Mouse (Mus musculus) urinary bladder, postnatal 36 days (tissue): ENCODE measurements around the gene Gemin7.
"Not testable (repeated sequence)": the region's sequence is repeated elsewhere in the genome, so short reads cannot be mapped to it uniquely, and the experiment has no call there.

Experiments used
- DNase-seq, 2 experiments: peaks; one replicate each; pipeline ENCODE4 v3.0.0; 2022; ENCODE audit warnings: low spot score in 2 of 2, mixed read lengths in 1 of 2

Gene Gemin7

GRCm38 (mm10) chr7:19577141-19577852 lies at the start of gene Gemin7, which contains the start of gene Zfp296:
TSS of gene Gemin7 (minus strand) at chr7:19577595.
TSS of gene Zfp296 (plus strand) at chr7:19577287.
- peak in 1 of 2 experiments; percentile 64 for DNase-seq

GRCm38 (mm10) chr7:19623433-19623832 lies 46.0 kb upstream of the Gemin7 start:
- DNase-seq = no peak

DNA sequence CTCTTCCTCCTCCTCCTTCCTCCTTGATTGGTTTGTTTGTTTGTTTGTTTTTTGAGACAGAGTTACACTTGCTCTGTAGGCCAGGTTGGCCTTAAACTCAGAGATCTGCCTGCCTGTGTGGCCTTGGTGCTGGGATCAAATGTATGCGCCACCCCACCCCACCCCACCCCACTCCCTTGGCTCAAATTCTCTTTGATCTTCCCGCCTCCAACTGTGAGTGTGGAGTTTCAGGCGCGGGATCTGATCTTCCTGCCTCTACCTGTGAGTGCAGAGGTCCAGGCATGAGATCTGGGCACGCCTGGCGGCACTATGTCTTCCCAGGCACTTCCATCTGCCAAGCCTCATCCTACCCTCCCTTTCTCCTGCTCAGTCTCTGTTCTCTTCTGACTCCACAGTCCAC lies 44.8 kb upstream of the Gemin7 start:
- no peak for DNase-seq

DNA sequence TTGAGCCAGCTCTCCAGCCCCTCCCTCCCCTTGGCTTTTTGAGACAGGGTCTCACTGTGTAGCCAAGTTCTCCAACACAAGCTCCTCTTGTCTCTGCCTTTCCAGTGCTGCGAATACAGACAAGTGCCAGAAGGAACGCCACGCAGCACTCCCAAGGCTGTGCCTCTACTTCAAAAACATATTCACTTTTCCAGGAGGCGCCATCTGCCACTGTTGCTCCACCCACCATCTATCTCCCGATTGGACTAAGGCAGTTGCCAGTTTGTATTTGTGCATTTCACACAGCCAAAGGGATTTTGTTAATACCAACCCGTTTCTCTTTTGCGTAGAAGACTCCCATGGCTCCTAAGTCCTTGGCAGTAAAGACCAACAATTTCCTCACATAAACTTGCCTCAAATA lies 43.4 kb upstream of the Gemin7 start:
- DNase-seq = no peak

DNA sequence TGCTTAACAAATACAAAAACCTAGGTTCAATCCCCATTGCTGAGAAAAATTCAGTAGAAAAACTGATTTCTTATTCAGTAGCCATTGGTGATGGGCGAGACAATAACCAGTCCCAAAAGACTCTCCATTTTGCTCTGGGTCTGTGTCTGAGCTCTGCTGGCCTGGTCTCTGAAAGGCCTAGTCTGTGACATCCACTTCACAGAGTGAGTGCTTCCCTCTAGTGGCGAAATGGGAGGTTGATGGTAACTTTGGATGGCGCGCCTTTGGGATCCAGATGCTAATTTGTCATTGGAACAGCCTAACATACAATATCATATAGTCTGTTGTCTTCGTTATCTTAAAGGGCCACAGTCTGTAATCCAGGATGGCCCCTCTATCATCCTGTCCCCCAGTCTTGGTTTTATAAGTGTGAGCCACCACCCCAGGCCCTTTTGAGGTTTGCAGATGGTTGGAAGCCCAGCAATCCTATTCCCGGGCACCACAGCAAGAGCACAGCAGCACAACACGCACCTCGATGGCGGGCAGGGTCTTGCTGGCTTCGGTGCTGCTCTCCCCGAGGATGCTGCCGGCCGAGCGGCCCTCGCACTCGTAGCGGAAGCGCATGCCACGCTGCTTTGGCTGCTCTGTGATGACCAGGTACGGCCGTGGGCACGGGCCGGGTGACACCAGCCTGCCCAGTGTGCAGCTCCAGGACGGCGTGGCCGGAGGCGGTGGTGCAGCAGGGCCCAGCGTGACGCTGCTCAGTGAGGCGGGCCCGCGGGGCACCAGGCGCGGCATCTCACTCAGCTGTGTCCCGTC lies 41.8 kb upstream of the Gemin7 start:
- peak; percentile 54 to 67 for DNase-seq

- no peak for DNase-seq
Measured at GRCm38 (mm10) chr7:19615036-19615577, 37.7 kb upstream of the Gemin7 start.

DNA sequence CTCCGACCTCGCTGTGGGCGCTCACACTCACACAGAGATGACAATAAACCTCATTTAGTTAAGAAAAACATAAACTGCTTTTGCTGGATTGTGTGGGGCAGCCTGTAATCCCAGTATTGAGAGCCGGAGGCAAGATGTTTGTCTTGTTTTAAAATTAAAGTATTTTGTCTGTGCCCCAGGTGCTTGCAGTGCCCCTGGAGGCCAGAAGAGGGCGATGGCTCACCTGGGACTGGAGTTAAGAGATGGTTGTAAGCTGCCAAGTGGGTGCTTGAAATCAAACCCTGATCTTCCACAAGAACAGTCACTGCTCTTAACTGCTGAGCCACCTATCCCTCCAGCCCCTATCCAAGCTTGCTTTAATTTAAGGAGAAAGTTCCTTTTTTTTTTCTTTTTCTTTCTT lies 33.6 kb upstream of the Gemin7 start:
- no peak for DNase-seq

DNA sequence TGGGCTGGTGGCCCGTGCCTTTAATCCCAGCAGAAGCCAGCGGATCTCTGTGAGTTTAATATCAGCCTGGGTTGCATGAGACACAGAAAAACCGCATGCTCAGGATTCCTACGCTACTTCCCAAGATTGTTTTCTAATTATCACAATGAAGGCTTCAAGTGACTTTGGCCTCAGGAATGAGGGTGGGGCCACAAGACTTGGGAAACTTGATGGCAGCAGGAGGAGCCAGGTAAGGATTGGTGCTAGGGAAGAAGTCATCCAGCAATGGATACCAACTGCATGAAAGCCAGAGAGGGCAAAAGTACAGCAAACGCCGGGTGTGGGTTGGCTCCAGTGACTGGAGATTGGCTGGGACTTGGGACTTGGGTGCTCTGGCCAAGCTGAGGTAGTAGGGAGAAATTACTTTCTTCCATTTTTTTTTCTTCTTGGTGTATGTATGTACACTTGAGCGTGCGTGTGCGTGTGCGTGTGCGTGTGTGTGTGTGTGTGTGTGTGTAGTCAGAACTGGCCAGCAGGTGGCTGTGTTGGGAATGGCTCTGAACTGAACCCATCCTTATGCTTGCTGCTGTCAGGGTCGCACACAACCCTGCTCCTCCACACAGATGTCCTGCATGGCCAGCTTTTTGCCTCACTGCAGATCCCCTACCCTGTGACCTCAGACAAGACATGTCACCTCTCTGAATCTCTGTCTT lies 32.4 kb upstream of the Gemin7 start:
- DNase-seq = no peak

- no peak for DNase-seq
Measured at GRCm38 (mm10) chr7:19607291-19607690, 29.9 kb upstream of the Gemin7 start.

GRCm38 (mm10) chr7:19604606-19605214 lies 27.3 kb upstream of the Gemin7 start:
- not testable (repeated sequence) for DNase-seq

GRCm38 (mm10) chr7:19603849-19604605 lies 26.6 kb upstream of the Gemin7 start, which contains the start of gene Clasrp:
TSS of gene Clasrp (minus strand) at chr7:19604486.
- peak; percentile 96 to 98 for DNase-seq

GRCm38 (mm10) chr7:19603055-19603454 lies 25.7 kb upstream of the Gemin7 start:
- no peak for DNase-seq

DNA sequence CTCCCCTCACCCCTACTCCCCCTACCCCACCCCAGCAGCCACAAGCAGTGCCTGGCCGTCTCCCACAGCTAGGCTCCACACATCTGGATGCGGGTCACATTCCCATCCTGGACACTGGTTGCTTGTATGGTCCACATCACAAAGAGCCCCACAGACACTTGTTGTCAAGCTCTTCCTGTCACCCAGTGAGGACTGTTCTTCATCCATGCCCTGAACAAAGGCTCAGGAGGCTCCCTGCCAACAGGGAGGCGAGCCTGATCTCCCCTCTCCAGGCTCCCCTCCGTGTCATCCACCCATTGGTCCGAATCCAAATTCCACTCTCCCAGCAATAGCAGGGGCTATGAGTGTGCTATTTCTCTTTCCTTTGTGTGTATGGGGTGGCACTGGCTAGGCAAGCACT lies 23.2 kb upstream of the Gemin7 start:
- DNase-seq = no peak

GRCm38 (mm10) chr7:19593061-19593730 lies 15.8 kb upstream of the Gemin7 start:
- no peak for DNase-seq

GRCm38 (mm10) chr7:19589917-19590316 lies 12.5 kb upstream of the Gemin7 start:
- DNase-seq = peak; percentile 37 to 61

DNA sequence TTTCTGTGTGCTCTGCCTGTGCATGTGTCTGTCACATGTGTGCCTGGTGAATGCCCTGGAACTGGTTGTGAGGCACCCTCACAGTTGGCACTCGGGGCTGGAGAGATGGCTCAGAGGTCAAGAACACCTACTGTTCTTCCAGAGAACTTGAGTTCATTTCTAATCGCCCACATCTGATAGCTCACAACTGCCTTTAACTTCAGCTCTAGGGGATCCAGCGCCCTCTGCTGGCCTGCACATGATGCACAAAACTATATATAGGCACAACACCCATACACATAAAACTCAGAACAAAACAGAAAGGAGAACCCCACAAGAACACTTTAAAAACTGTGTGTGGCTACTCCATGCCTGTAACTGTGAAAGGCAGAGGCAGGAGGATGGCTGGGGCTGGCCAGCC lies 11.8 kb upstream of the Gemin7 start:
- peak; percentile 43 to 44 for DNase-seq

DNA sequence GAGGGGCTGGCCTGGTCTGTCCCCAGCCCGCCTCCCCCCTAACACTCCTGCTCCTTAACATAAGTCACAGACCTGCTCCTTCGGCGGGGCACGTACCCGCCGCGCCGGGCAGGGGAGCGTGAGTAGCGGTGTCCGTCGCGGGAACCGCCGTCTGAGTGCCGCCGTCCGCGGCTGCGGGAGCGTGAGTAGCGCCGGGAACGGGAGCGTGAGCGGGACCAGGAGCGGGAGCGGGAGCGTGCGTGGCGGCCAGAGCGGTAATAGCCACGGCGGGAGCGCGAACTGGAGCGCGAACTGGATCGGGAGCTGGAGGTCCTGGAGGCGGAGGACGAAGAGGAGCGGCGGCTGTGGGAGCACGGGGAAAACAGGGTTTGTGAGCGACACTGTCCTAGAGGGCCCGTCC lies 8.9 kb upstream of the Gemin7 start:
- no peak for DNase-seq

DNA sequence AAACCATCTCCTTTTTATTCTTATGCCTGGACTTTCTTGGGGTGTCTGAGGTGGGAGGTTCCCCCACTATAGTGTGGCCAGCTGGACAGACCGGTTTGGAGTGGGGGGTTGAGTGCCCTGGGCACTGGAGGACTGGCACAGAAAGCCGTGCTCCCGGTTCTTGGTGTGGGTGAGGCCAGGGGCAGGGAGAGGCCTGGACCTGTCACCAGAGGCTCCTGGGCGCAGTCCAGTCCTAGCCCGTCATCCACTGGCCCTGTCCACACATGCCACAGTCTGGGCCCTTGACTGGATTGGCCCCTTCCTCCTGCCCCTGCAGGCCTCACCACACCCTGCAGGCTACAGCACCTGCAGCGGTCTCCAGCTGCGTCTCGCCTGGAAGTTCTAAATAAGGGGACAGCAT lies 3.2 kb upstream of the Gemin7 start:
- peak; percentile 83 to 85 for DNase-seq

DNA sequence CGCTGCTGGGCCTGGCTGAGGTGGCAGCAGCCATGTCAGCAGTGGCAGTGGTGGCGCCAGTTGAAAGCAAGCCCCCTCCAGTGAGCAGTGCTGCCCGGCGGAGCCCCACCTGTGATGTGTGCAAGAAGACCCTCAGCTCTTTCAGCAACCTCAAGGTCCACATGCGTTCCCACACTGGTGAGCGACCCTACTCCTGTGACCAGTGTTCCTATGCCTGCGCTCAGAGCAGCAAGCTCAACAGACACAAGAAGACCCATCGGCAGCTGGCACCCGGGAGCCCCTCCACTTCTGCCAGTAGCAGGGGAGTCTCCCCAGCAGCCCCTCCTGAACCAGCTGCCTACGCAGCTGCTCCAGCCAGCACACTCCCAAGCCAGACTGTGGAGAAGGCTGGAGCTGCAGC lies 2.4 kb upstream of the Gemin7 start:
- no peak for DNase-seq

DNA sequence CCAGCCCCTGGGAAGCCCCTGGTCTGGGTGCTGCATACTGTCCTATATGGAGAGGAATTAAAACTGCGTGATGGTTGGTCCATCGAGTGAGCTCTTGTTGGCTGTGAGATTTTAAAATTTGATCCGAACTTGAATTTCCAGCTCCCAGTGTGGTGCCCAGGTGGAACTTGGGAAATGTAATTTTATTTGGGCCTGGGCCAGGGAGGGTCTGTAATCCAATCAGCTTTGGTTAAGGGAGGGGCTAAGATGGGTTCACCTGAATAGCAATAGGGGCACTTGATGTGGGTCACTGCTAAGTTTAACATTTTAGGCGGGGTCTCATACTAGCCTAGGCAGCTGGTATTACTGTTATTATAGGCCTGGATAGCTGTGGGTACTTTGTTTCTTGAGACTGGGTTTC lies 1.0 kb upstream of the Gemin7 start:
- no peak for DNase-seq
